Comparison of ENCODE assay signal across 9 mouse cellular contexts in genomic region chr14:75176425-75177045, GRCm38 (mm10). TPM values are rescaled to one million over a fixed set of nuclear protein-coding genes. Genes with fewer than 3 reads are reported as not detected.
DNase-seq lines count a peak whose midpoint lies in the region; ATAC-seq and TF ChIP-seq lines count a peak whose summit lies in the region.
"Had no signal": no experiment of that assay in that cellular context is flagged by ENCODE, and none has a peak within 500 bp of the region (broad histone marks: within the 10 kb centered on the region; RNA-seq: fewer than 3 reads in every experiment).

No protein-coding gene starts in this region.

- no peak for TF ChIP-seq CTCF in CH12.LX (conservative IDR thresholded peaks at IDR 0.05 in 1 of 2, IDR thresholded peaks at IDR 0.05 in 1 of 2; ENCODE audit: low read depth in 2 of 2, low read length in 2 of 2)

- no peaks in the 10 kb centered on the region for H3K27me3 ChIP-seq in CH12.LX (replicated peaks)
- no peaks in the 10 kb centered on the region for H3K27me3 ChIP-seq in liver, embryonic 11.5 days (replicated peaks; ENCODE audit: control insufficient read depth, insufficient read depth, low read length)
- H3K27me3 ChIP-seq: forebrain, embryonic 15.5 days had no signal

- peak overlapping the region; percentile 88 for H3K27ac ChIP-seq in CH12.LX (ENCODE audit: insufficient read depth, low read depth)
- H3K27ac ChIP-seq in liver, embryonic 11.5 days (ENCODE audit: low read depth, low read length) = 0 out of 2 replicates have a peak overlapping the region, but pooled peaks have one; percentile 4
- H3K27ac ChIP-seq: forebrain, embryonic 15.5 days had no signal

- in situ Hi-C loops in CH12.LX (cut with MboI; ENCODE audit: low pct_ligation_motif_present, low pct_unique_long_range_greater_than_20kb, low sequenced_read_pairs) = loop anchor here (5.0 kb wide), 1 partner anchor 104 kb away; no protein-coding TSS in a partner anchor

- H3K36me3 ChIP-seq in CH12.LX (replicated peaks in 1 of 2; ENCODE audit: control insufficient read depth in 1 of 2, insufficient read depth in 1 of 2, low read length in 1 of 2) = peaks cover 0 to 3% of the 10 kb centered on the region in 2 experiments
- H3K36me3 ChIP-seq in liver, embryonic 11.5 days (ENCODE audit: control insufficient read depth, insufficient read depth, low read length) = no peaks in the 10 kb centered on the region
- H3K36me3 ChIP-seq: forebrain, embryonic 15.5 days had no signal

- TF ChIP-seq RAD21 in CH12.LX (IDR thresholded peaks at IDR 0.05; ENCODE audit: low read depth, low read length) = no peak

- dilution Hi-C loops in CH12.LX (cut with MboI; ENCODE audit: extremely low pct_ligation_motif_present, extremely low pct_unique_long_range_greater_than_20kb, low sequenced_read_pairs) = no loop called here

- peak overlapping the region; percentile 96 for H3K9ac ChIP-seq in CH12.LX (ENCODE audit: insufficient read depth, low read depth)
- H3K9ac ChIP-seq in liver, embryonic 11.5 days (ENCODE audit: low read depth, low read length) = no peak overlapping the region; the same call in 1 of the 2 replicates
- H3K9ac ChIP-seq: forebrain, embryonic 15.5 days had no signal

- peaks cover 26% of the 10 kb centered on the region for H3K79me2 ChIP-seq in CH12.LX (replicated peaks; ENCODE audit: control insufficient read depth, extremely low read depth, insufficient read depth, poor library complexity, severe bottlenecking)

- peak; percentile 93 for TF ChIP-seq POLR2A in CH12.LX (IDR thresholded peaks at IDR 0.05; ENCODE audit: low read depth, low read length)

- ATAC-seq in liver, embryonic 11.5 days (replicated peaks; ENCODE audit: low FRiP score) = no peak
- ATAC-seq: forebrain, embryonic 15.5 days had no signal

- peak overlapping the region; percentile 91 for H3K4me2 ChIP-seq in CH12.LX (ENCODE audit: insufficient read depth, low read depth, poor library complexity, severe bottlenecking)
- H3K4me2 ChIP-seq in liver, embryonic 11.5 days = peak overlapping the region; percentile 5; the same call in 1 of the 2 replicates
- H3K4me2 ChIP-seq: forebrain, embryonic 15.5 days had no signal

- peaks cover 7 to 38% of the 10 kb centered on the region in 2 experiments; a peak in 3 of 4 replicates for H3K4me1 ChIP-seq in CH12.LX (ENCODE audit: control insufficient read depth in 1 of 2, insufficient read depth in 2 of 2)
- H3K4me1 ChIP-seq in liver, embryonic 11.5 days (replicated peaks; ENCODE audit: control insufficient read depth, insufficient read depth, low read length) = peaks cover 4% of the 10 kb centered on the region; the same call in 1 of the 2 replicates
- H3K4me1 ChIP-seq: forebrain, embryonic 15.5 days had no signal

- 35% methylated on average over 4 of the region's 4 CpGs for WGBS in liver, embryonic 11.5 days

- peak; percentile 66; the same call in 1 of the 2 replicates for TF ChIP-seq EP300 in CH12.LX (IDR thresholded peaks at IDR 0.05; ENCODE audit: low read length)

- no peaks in the 10 kb centered on the region for H3K9me3 ChIP-seq in CH12.LX (replicated peaks; ENCODE audit: low read length)
- no peaks in the 10 kb centered on the region for H3K9me3 ChIP-seq in liver, embryonic 11.5 days (ENCODE audit: control insufficient read depth, low read length)
- H3K9me3 ChIP-seq: forebrain, embryonic 15.5 days had no signal

- DNase-seq in A20 (ENCODE audit: low read depth, low spot score) = peak; percentile 92
- DNase-seq in CH12.LX (ENCODE audit: extremely low read depth) = peak; percentile 86
- DNase-seq in liver, embryonic 11.5 days (ENCODE audit: low spot score) = no peak
- DNase-seq in skeletal muscle tissue, adult 2 months (ENCODE audit: low read depth, low spot score) = peak; percentile 38
- no peak for DNase-seq in left cerebral cortex, adult 8-10 months (ENCODE audit: low spot score in 2 of 2)
- no peak for DNase-seq in ovary, adult 18-20 months (ENCODE audit: low spot score)
- no peak for DNase-seq in layer of hippocampus, adult 8-10 months (ENCODE audit: low spot score in 2 of 2)
- DNase-seq in urinary bladder, postnatal 25 days (ENCODE audit: low spot score) = no peak

- peak overlapping the region; percentile 72 to 79 (median 75) for H3K4me3 ChIP-seq in CH12.LX (replicated peaks in 1 of 3; ENCODE audit: low read depth in 2 of 3, low read length in 2 of 3, poor library complexity in 1 of 3)
- H3K4me3 ChIP-seq in liver, embryonic 11.5 days (ENCODE audit: low read depth, low read length) = no peak overlapping the region
- H3K4me3 ChIP-seq: forebrain, embryonic 15.5 days had no signal

TF ChIP-seq in CH12.LX, 34 proteins besides CTCF, POLR2A, EP300 and RAD21:
- TF ChIP-seq GABPA (IDR thresholded peaks at IDR 0.05; ENCODE audit: insufficient replicate concordance, low read depth, low read length) (no peak), ZNF384 (IDR thresholded peaks at IDR 0.05; ENCODE audit: low read depth, low read length) (peak; percentile 90), SMC3 (IDR thresholded peaks at IDR 0.05; ENCODE audit: low read depth, low read length) (no peak), HCFC1 (IDR thresholded peaks at IDR 0.05; ENCODE audit: low read depth, low read length) (peak; percentile 35; the same call in 1 of the 2 replicates), RCOR1 (conservative IDR thresholded peaks at IDR 0.05; ENCODE audit: low read depth, low read length) (no peak), MYC (IDR thresholded peaks at IDR 0.05; ENCODE audit: low read depth, low read length) (no peak), MXI1 (IDR thresholded peaks at IDR 0.05; ENCODE audit: low read depth, low read length) (no peak; the same call in 1 of the 2 replicates), MAX (IDR thresholded peaks at IDR 0.05; ENCODE audit: low read length) (no peak; the same call in 1 of the 2 replicates), POLR2AphosphoS2 (IDR thresholded peaks at IDR 0.05; ENCODE audit: low read depth, low read length) (peak; percentile 75), ZC3H11A (IDR thresholded peaks at IDR 0.05; ENCODE audit: low read depth, low read length) (no peak), TCF12 (IDR thresholded peaks at IDR 0.05; ENCODE audit: low read depth, low read length) (peak; percentile 72), CHD2 (IDR thresholded peaks at IDR 0.05; ENCODE audit: low read length) (no peak), MEF2A (IDR thresholded peaks at IDR 0.05; ENCODE audit: borderline replicate concordance, low read depth, low read length) (0 out of 2 replicates have a peak, but pooled peaks have one; percentile 25), CHD1 (IDR thresholded peaks at IDR 0.05; ENCODE audit: low read depth, low read length) (no peak), ZMIZ1 (IDR thresholded peaks at IDR 0.05; ENCODE audit: low read depth, low read length) (peak; percentile 63), NELFE (IDR thresholded peaks at IDR 0.05; ENCODE audit: low read depth, low read length) (peak; percentile 60), KAT2A (IDR thresholded peaks at IDR 0.05; ENCODE audit: insufficient replicate concordance, low read length) (0 out of 2 replicates have a peak, but pooled peaks have one; percentile 51), MAFK (IDR thresholded peaks at IDR 0.05; ENCODE audit: insufficient replicate concordance, low read length) (peak; percentile 14; the same call in 1 of the 2 replicates), UBTF (IDR thresholded peaks at IDR 0.05; ENCODE audit: low read depth, low read length) (no peak), IRF4 (IDR thresholded peaks at IDR 0.05; ENCODE audit: low read depth, low read length) (no peak; the same call in 1 of the 2 replicates), E2F4 (IDR thresholded peaks at IDR 0.05; ENCODE audit: insufficient replicate concordance, low read depth, low read length) (0 out of 2 replicates have a peak, but pooled peaks have one; percentile 32), BHLHE40 (IDR thresholded peaks at IDR 0.05; ENCODE audit: low read depth, low read length) (peak; percentile 56), ELF1 (IDR thresholded peaks at IDR 0.05; ENCODE audit: low read depth, low read length) (peak; percentile 87), USF2 (conservative IDR thresholded peaks at IDR 0.05; ENCODE audit: low read depth, low read length) (peak; percentile 22; the same call in 1 of the 2 replicates), SIN3A (IDR thresholded peaks at IDR 0.05; ENCODE audit: low read length) (peak; percentile 54; the same call in 1 of the 2 replicates), USF1 (IDR thresholded peaks at IDR 0.05; ENCODE audit: low read depth, low read length) (peak; percentile 56), MAZ (IDR thresholded peaks at IDR 0.05; ENCODE audit: low read depth, low read length) (no peak), JUND (conservative IDR thresholded peaks at IDR 0.05; ENCODE audit: low read depth, low read length) (0 out of 2 replicates have a peak, but pooled peaks have one; percentile 28), TBP (conservative IDR thresholded peaks at IDR 0.05; ENCODE audit: low read depth, low read length) (peak; percentile 95), ZKSCAN1 (IDR thresholded peaks at IDR 0.05; ENCODE audit: borderline replicate concordance, low read depth, low read length) (no peak), ETS1 (conservative IDR thresholded peaks at IDR 0.05; ENCODE audit: low read depth, low read length) (peak; percentile 31)
TF ChIP-seq in CH12.LX: peak in this region for 18.

RNA-seq across cellular contexts. Expression of gene Lcp1, which starts 45.6 kb away (rescaled TPM):
- total RNA-seq in CH12.LX (2012; rRNA removed) (258 and 289 TPM in 2 replicates), CH12.LX (2014; rRNA removed) (373 and 384 TPM in 2 replicates)
- polyA plus RNA-seq in CH12.LX (2012; ENCODE audit: insufficient read length, low read depth) = 777 and 805 TPM in 2 replicates
- 44.3 and 50.4 TPM in 2 replicates for polyA plus RNA-seq in liver, embryonic 11.5 days (2014; fragmentation: Nextera tagmentation; extraction: Ambion mirVana)
- total RNA-seq in left cerebral cortex, adult 8-10 months (2022) = 10 to 100 TPM in 2 of 4 experiments, 1 to 10 TPM in 2; 6.6 to 15.3 (median 9.3) TPM
- total RNA-seq in layer of hippocampus, adult 8-10 months (2022) = 10 to 100 TPM in 2 of 4 experiments, 1 to 10 TPM in 2; 5.1 to 23.3 (median 13.0) TPM

RNA-seq across cellular contexts. Expression of gene Lrrc63, which starts 45.9 kb away (rescaled TPM):
- total RNA-seq in CH12.LX (2012; rRNA removed) = not detected in 2 replicates
- total RNA-seq in CH12.LX (2014; rRNA removed) = 0.15 TPM in 1 of 2 replicates, not detected in the other
- not detected in 2 replicates for polyA plus RNA-seq in CH12.LX (2012; ENCODE audit: insufficient read length, low read depth)
- polyA plus RNA-seq in liver, embryonic 11.5 days (2014; fragmentation: Nextera tagmentation; extraction: Ambion mirVana) = 0.06 TPM in 1 of 2 replicates, not detected in the other
- total RNA-seq in left cerebral cortex, adult 8-10 months (2022) = not detected
- not detected for total RNA-seq in layer of hippocampus, adult 8-10 months (2022)
- polyA plus RNA-seq: forebrain, embryonic 15.5 days had no signal

Comparison
In these comparisons a context has a peak if more than half of its experiments do, and no peak if none do; other contexts are left out.
1. DNase-seq: peak in A20 (single experiment), CH12.LX (single experiment) and skeletal muscle tissue, adult 2 months (single experiment); none in liver, embryonic 11.5 days (single experiment), left cerebral cortex, adult 8-10 months (0 of 2), ovary, adult 18-20 months (single experiment), layer of hippocampus, adult 8-10 months (0 of 2) and urinary bladder, postnatal 25 days (single experiment).
2. RNA of gene Lcp1, which starts 45.6 kb away (total RNA-seq): 258 to 384 TPM in CH12.LX; 5.1 to 23.3 TPM in layer of hippocampus, adult 8-10 months and 6.6 to 15.3 TPM in left cerebral cortex, adult 8-10 months; every median in the first group is over 10 times any median in the second.